Mouse (Mus musculus): ENCODE measurements at regions not wholly inside any gene's neighbourhood (a gene's known extent, or its start where the extent isn't known, plus 50 kb on each side); places are given as distances from the start of the nearest gene placed in this dataset.

DNA sequence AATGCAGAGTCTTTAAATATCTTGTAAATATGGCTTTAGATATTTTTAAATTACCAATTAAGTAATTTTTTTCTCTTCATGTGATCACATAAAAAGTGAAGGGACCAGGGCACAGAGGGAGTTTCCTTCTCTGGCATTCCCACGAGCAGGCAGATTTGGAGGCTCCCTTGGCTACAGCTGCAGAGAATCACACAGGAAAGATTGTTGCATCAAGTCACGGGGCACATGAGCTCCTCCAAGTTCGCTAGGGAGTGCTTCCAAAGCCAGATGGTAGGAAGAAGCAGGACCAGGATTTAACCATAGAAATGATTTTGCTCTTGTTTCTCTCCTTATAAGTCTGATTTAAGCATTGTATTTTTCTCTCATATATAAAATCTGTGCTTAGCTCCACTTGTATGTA lies 53.9 kb upstream of the Abi3bp start:
- H3K4me3 ChIP-seq (replicated peaks; ENCODE audit: extremely low read depth, low read depth, low read length): no peak overlapping the region
- WGBS: 52% methylated on average over 3 of the region's 3 CpGs
- no peak for TF ChIP-seq POLR2A (IDR thresholded peaks at IDR 0.05; ENCODE audit: borderline replicate concordance, extremely low read depth, low read depth, low read length)
- TF ChIP-seq CTCF (IDR thresholded peaks at IDR 0.05; ENCODE audit: insufficient read depth, low read length): no peak
- no peak for DNase-seq
- H3K4me1 ChIP-seq (ENCODE audit: control insufficient read depth, insufficient read depth, low read length): no peaks in the 10 kb centered on the region
